Mouse (Mus musculus): ENCODE measurements around the gene Ldb2. TPM values are rescaled to one million over a fixed set of nuclear protein-coding genes. Genes with fewer than 3 reads are reported as not detected.

The Ldb2 gene
- total and polyA plus RNA-seq, 3 experiments: not detected

DNA sequence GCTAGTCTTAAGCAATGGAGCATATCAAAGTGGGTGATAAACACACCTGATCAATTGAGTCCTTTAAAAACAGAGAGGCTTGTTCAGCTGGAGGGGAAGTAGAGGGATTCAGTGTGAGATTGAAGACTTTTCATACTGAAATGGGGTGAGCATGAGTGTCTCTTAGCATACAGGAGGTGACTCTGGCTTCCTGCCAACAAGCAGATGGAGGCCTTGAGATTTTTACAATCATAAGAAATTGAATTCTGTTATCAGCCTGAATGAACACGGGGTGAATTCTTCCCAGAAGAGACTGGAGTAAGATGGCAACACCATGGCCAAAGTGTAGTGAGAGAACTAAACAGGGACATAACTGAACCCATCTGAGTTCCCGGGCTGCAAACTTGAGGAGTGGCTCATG, 190.6 kb downstream of the Ldb2 start (continued):
- TF ChIP-seq TCF12 (IDR thresholded peaks at IDR 0.05; ENCODE audit: low read depth, low read length): no peak
- no peak for TF ChIP-seq ZNF384 (IDR thresholded peaks at IDR 0.05; ENCODE audit: low read depth, low read length)
- no peak for TF ChIP-seq NRF1 (IDR thresholded peaks at IDR 0.05; ENCODE audit: insufficient read depth, low read depth, low read length, poor library complexity, severe bottlenecking)
- no peak for TF ChIP-seq GABPA (IDR thresholded peaks at IDR 0.05; ENCODE audit: low read depth, low read length)
- TF ChIP-seq POLR2A (IDR thresholded peaks at IDR 0.05; ENCODE audit: control insufficient read depth in 1 of 2, insufficient read depth in 1 of 2, low read depth in 1 of 2, low read length in 2 of 2, poor library complexity in 1 of 2): no peak
- no peak for TF ChIP-seq RCOR1 (IDR thresholded peaks at IDR 0.05; ENCODE audit: low read depth, low read length)

DNA sequence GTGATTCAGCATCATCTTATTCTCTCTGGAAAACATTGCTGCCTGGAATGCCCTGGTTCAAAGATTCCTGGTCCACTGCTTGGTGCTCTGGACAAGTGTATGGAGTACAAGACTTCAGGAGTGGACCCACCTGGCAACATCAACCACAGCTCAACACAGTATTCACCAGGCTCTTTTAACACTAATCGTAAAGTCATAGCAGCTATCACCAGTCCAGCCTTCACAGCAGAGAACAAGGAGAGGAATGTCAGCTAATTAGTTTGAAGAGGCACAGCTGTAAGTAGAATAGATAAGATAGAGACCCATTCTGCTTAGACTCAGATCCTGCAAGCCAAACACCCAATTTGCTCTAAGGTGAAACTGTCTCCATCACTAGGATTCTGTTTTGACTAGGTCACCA, 198.1 kb downstream of the Ldb2 start:
- Histone ChIP-seq H3K27ac (ENCODE audit: control insufficient read depth, low read depth, low read length) (no peak overlapping the region), H3K27me3 (ENCODE audit: control insufficient read depth in 1 of 2, insufficient read depth in 2 of 2, low read length in 2 of 2) (no peaks in the 10 kb centered on the region), H3K4me3 (ENCODE audit: control insufficient read depth in 1 of 2, insufficient read depth in 1 of 2, low read depth in 2 of 2, low read length in 2 of 2) (no peak overlapping the region), H3K36me3 (ENCODE audit: control insufficient read depth in 1 of 2, insufficient read depth in 2 of 2, low read length in 2 of 2) (no peaks in the 10 kb centered on the region), H3K4me1 (ENCODE audit: control insufficient read depth in 1 of 2, insufficient read depth in 2 of 2, low read length in 2 of 2) (no peaks in the 10 kb centered on the region), H3K79me2 (ENCODE audit: control insufficient read depth, insufficient read depth, low read length, poor library complexity) (no peaks in the 10 kb centered on the region), H3K9me3 (replicated peaks; ENCODE audit: insufficient read depth, low read length) (no peaks in the 10 kb centered on the region), H3K9ac (ENCODE audit: control insufficient read depth, low read depth, low read length, poor library complexity, severe bottlenecking) (no peak overlapping the region)
- TF ChIP-seq MYB (IDR thresholded peaks at IDR 0.05; ENCODE audit: low read depth, low read length) (no peak), MAX (IDR thresholded peaks at IDR 0.05; ENCODE audit: low read length) (no peak), E2F4 (IDR thresholded peaks at IDR 0.05; ENCODE audit: borderline replicate concordance, low read depth, low read length) (no peak), RCOR1 (IDR thresholded peaks at IDR 0.05; ENCODE audit: low read depth, low read length) (no peak), CHD1 (IDR thresholded peaks at IDR 0.05; ENCODE audit: low read depth, low read length) (no peak), ZC3H11A (IDR thresholded peaks at IDR 0.05; ENCODE audit: low read depth, low read length) (no peak), BHLHE40 (IDR thresholded peaks at IDR 0.05; ENCODE audit: borderline replicate concordance, low read depth, low read length) (no peak), KAT2A (conservative IDR thresholded peaks at IDR 0.05; ENCODE audit: low read depth, low read length) (no peak), POLR2A (IDR thresholded peaks at IDR 0.05; ENCODE audit: control insufficient read depth in 1 of 2, insufficient read depth in 1 of 2, low read depth in 1 of 2, low read length in 2 of 2, poor library complexity in 1 of 2) (no peak), HCFC1 (IDR thresholded peaks at IDR 0.05; ENCODE audit: low read depth, low read length) (no peak), UBTF (IDR thresholded peaks at IDR 0.05; ENCODE audit: borderline replicate concordance, insufficient read depth, low read depth, low read length) (no peak), ELF1 (IDR thresholded peaks at IDR 0.05; ENCODE audit: low read depth, low read length) (no peak), ZKSCAN1 (IDR thresholded peaks at IDR 0.05; ENCODE audit: low read depth, low read length) (no peak), MYC (IDR thresholded peaks at IDR 0.05; ENCODE audit: low read depth, low read length) (no peak), USF1 (IDR thresholded peaks at IDR 0.05; ENCODE audit: low read depth, low read length) (no peak), CTCF (IDR thresholded peaks at IDR 0.05 in 2 of 3, conservative IDR thresholded peaks at IDR 0.05 in 1 of 3; ENCODE audit: control insufficient read depth in 1 of 3, insufficient read depth in 1 of 3, low read depth in 2 of 3, low read length in 3 of 3, poor library complexity in 1 of 3, severe bottlenecking in 1 of 3) (no peak), SIN3A (IDR thresholded peaks at IDR 0.05; ENCODE audit: low read length) (no peak)
- DNase-seq (ENCODE audit: low read depth, low spot score): no peak
